Mouse (Mus musculus): ENCODE results near the gene Tmco5b.

Gene Tmco5b

GRCm38 (mm10) chr2:113285432-113285831, at the start of gene Tmco5b:
TSS of gene Tmco5b (plus strand) at chr2:113285732.
- DNase-seq (ENCODE audit: low spot score) = no peak

GRCm38 (mm10) chr2:113236993-113237392, 48.5 kb upstream of the Tmco5b start:
- DNase-seq (ENCODE audit: low spot score) = no peak

- DNase-seq (ENCODE audit: low spot score) = no peak
Measured at GRCm38 (mm10) chr2:113238871-113239270, 46.7 kb upstream of the Tmco5b start.

- DNase-seq (ENCODE audit: low spot score) = no peak
Measured at GRCm38 (mm10) chr2:113302349-113303239, 17.1 kb downstream of the Tmco5b start.

GRCm38 (mm10) chr2:113303240-113303538, 17.7 kb downstream of the Tmco5b start:
- no peak for DNase-seq (ENCODE audit: low spot score)

GRCm38 (mm10) chr2:113305339-113305738, 19.8 kb downstream of the Tmco5b start:
- peak; percentile 30 for DNase-seq (ENCODE audit: low spot score)

- no peak for DNase-seq (ENCODE audit: low spot score)
Measured at GRCm38 (mm10) chr2:113311211-113311610, 25.7 kb downstream of the Tmco5b start.

GRCm38 (mm10) chr2:113323016-113323415, 37.5 kb downstream of the Tmco5b start:
- no peak for DNase-seq (ENCODE audit: low spot score)

GRCm38 (mm10) chr2:113333799-113334541, 48.4 kb downstream of the Tmco5b start:
- DNase-seq (ENCODE audit: low spot score) = no peak

- DNase-seq (ENCODE audit: low spot score) = no peak
Measured at GRCm38 (mm10) chr2:113335561-113336294, 50.2 kb downstream of the Tmco5b start.

GRCm38 (mm10) chr2:113344536-113344935, 59.0 kb downstream of the Tmco5b start:
- DNase-seq (ENCODE audit: low spot score) = no peak
